Mouse (Mus musculus): ENCODE measurements at regions not wholly inside any gene's neighbourhood (a gene's known extent, or its start where the extent isn't known, plus 50 kb on each side); places are given as distances from the start of the nearest gene placed in this dataset.

- Histone ChIP-seq H3K9me3 (ENCODE audit: control insufficient read depth, low read length) (no peaks in the 10 kb centered on the region), H3K4me1 (ENCODE audit: control insufficient read depth, insufficient read depth, low read length) (0 out of 2 replicates have a peak, but pooled peaks cover 4% of the 10 kb centered on the region), H3K9ac (ENCODE audit: low read depth, low read length) (no peak overlapping the region), H3K36me3 (ENCODE audit: control insufficient read depth, insufficient read depth, low read length) (no peaks in the 10 kb centered on the region), H3K27me3 (ENCODE audit: control insufficient read depth, insufficient read depth, low read length) (no peaks in the 10 kb centered on the region), H3K4me3 (ENCODE audit: low read length) (no peak overlapping the region), H3K27ac (ENCODE audit: low read depth, low read length) (no peak overlapping the region), H3K4me2 (replicated peaks; ENCODE audit: low read depth, low read length) (no peak overlapping the region)
- no peak for ATAC-seq (ENCODE audit: low FRiP score, low TSS enrichment)
- WGBS, result 71% methylated on average over 3 of the region's 3 CpGs
Observed at GRCm38 (mm10) chr2:9468651-9469050, 412.4 kb upstream of the 4930412O13Rik start.

- Histone ChIP-seq H3K36me3 (ENCODE audit: control insufficient read depth, insufficient read depth, low read length) (no peaks in the 10 kb centered on the region), H3K9me3 (ENCODE audit: control insufficient read depth, low read length) (no peaks in the 10 kb centered on the region), H3K9ac (ENCODE audit: low read depth, low read length) (no peak overlapping the region), H3K27ac (ENCODE audit: low read depth, low read length) (no peak overlapping the region), H3K4me1 (ENCODE audit: control insufficient read depth, insufficient read depth, low read length) (no peaks in the 10 kb centered on the region), H3K4me2 (replicated peaks; ENCODE audit: low read depth, low read length) (no peak overlapping the region), H3K27me3 (ENCODE audit: control insufficient read depth, insufficient read depth, low read length) (no peaks in the 10 kb centered on the region), H3K4me3 (ENCODE audit: low read length) (no peak overlapping the region)
- ATAC-seq (ENCODE audit: low FRiP score, low TSS enrichment), result no peak
- WGBS, result 72% methylated on average over 7 of the region's 7 CpGs
Observed at GRCm38 (mm10) chr2:9481678-9482345, 399.2 kb upstream of the 4930412O13Rik start.

- Histone ChIP-seq H3K27me3 (ENCODE audit: control insufficient read depth, insufficient read depth, low read length) (no peaks in the 10 kb centered on the region), H3K4me1 (ENCODE audit: control insufficient read depth, insufficient read depth, low read length) (no peaks in the 10 kb centered on the region), H3K9me3 (ENCODE audit: control insufficient read depth, low read length) (no peaks in the 10 kb centered on the region), H3K4me3 (ENCODE audit: low read length) (no peak overlapping the region), H3K9ac (ENCODE audit: low read depth, low read length) (no peak overlapping the region), H3K27ac (ENCODE audit: low read depth, low read length) (no peak overlapping the region), H3K36me3 (ENCODE audit: control insufficient read depth, insufficient read depth, low read length) (no peaks in the 10 kb centered on the region), H3K4me2 (replicated peaks; ENCODE audit: low read depth, low read length) (no peak overlapping the region)
- whole genome bisulfite sequencing, result 80% methylated on average over 7 of the region's 7 CpGs
- ATAC-seq (ENCODE audit: low FRiP score, low TSS enrichment), result no peak
Observed at GRCm38 (mm10) chr2:9487381-9487914, 393.6 kb upstream of the 4930412O13Rik start.

GRCm38 (mm10) chr2:9493606-9494145 is 387.4 kb upstream of the 4930412O13Rik start:
- Histone ChIP-seq H3K9me3 (ENCODE audit: control insufficient read depth, low read length) (no peaks in the 10 kb centered on the region), H3K9ac (ENCODE audit: low read depth, low read length) (no peak overlapping the region), H3K27me3 (ENCODE audit: control insufficient read depth, insufficient read depth, low read length) (no peaks in the 10 kb centered on the region), H3K4me3 (ENCODE audit: low read length) (no peak overlapping the region), H3K4me2 (replicated peaks; ENCODE audit: low read depth, low read length) (no peak overlapping the region), H3K36me3 (ENCODE audit: control insufficient read depth, insufficient read depth, low read length) (no peaks in the 10 kb centered on the region), H3K27ac (ENCODE audit: low read depth, low read length) (no peak overlapping the region), H3K4me1 (ENCODE audit: control insufficient read depth, insufficient read depth, low read length) (no peaks in the 10 kb centered on the region)
- WGBS, result 40% methylated on average over 6 of the region's 6 CpGs
- no peak for ATAC-seq (ENCODE audit: low FRiP score, low TSS enrichment)

- no peak for ATAC-seq (ENCODE audit: low FRiP score, low TSS enrichment)
- Histone ChIP-seq H3K4me1 (ENCODE audit: control insufficient read depth, insufficient read depth, low read length) (no peaks in the 10 kb centered on the region), H3K36me3 (ENCODE audit: control insufficient read depth, insufficient read depth, low read length) (no peaks in the 10 kb centered on the region), H3K9me3 (ENCODE audit: control insufficient read depth, low read length) (no peaks in the 10 kb centered on the region), H3K27ac (ENCODE audit: low read depth, low read length) (no peak overlapping the region), H3K4me2 (replicated peaks; ENCODE audit: low read depth, low read length) (no peak overlapping the region), H3K4me3 (ENCODE audit: low read length) (no peak overlapping the region), H3K9ac (ENCODE audit: low read depth, low read length) (no peak overlapping the region), H3K27me3 (ENCODE audit: control insufficient read depth, insufficient read depth, low read length) (no peaks in the 10 kb centered on the region)
- WGBS, result 86% methylated on average over 1 of the region's 1 CpGs
Observed at GRCm38 (mm10) chr2:9520045-9520444, 361.0 kb upstream of the 4930412O13Rik start.

GRCm38 (mm10) chr2:9525910-9526309 is 355.1 kb upstream of the 4930412O13Rik start:
- Histone ChIP-seq H3K4me1 (ENCODE audit: control insufficient read depth, insufficient read depth, low read length) (no peaks in the 10 kb centered on the region), H3K4me3 (ENCODE audit: low read length) (no peak overlapping the region), H3K27ac (ENCODE audit: low read depth, low read length) (no peak overlapping the region), H3K27me3 (ENCODE audit: control insufficient read depth, insufficient read depth, low read length) (no peaks in the 10 kb centered on the region), H3K4me2 (replicated peaks; ENCODE audit: low read depth, low read length) (no peak overlapping the region), H3K9me3 (ENCODE audit: control insufficient read depth, low read length) (no peaks in the 10 kb centered on the region), H3K36me3 (ENCODE audit: control insufficient read depth, insufficient read depth, low read length) (no peaks in the 10 kb centered on the region), H3K9ac (ENCODE audit: low read depth, low read length) (no peak overlapping the region)
- no peak for ATAC-seq (ENCODE audit: low FRiP score, low TSS enrichment)
- 90% methylated on average over 3 of the region's 3 CpGs for WGBS

GRCm38 (mm10) chr2:9535141-9535658 is 345.9 kb upstream of the 4930412O13Rik start:
- Histone ChIP-seq H3K27ac (ENCODE audit: low read depth, low read length) (no peak overlapping the region), H3K9ac (ENCODE audit: low read depth, low read length) (no peak overlapping the region), H3K4me3 (ENCODE audit: low read length) (no peak overlapping the region), H3K9me3 (ENCODE audit: control insufficient read depth, low read length) (no peaks in the 10 kb centered on the region), H3K27me3 (ENCODE audit: control insufficient read depth, insufficient read depth, low read length) (no peaks in the 10 kb centered on the region), H3K4me1 (ENCODE audit: control insufficient read depth, insufficient read depth, low read length) (no peaks in the 10 kb centered on the region), H3K36me3 (ENCODE audit: control insufficient read depth, insufficient read depth, low read length) (no peaks in the 10 kb centered on the region), H3K4me2 (replicated peaks; ENCODE audit: low read depth, low read length) (no peak overlapping the region)
- 70% methylated on average over 2 of the region's 2 CpGs for WGBS
- no peak for ATAC-seq (ENCODE audit: low FRiP score, low TSS enrichment)

GRCm38 (mm10) chr2:9547771-9548590 is 333.1 kb upstream of the 4930412O13Rik start:
- H3K4me2 ChIP-seq (replicated peaks; ENCODE audit: low read depth, low read length), result no peak overlapping the region
- no peak for ATAC-seq (ENCODE audit: low FRiP score, low TSS enrichment)
- H3K4me3 ChIP-seq (ENCODE audit: low read length), result no peak overlapping the region
- no peaks in the 10 kb centered on the region for H3K27me3 ChIP-seq (ENCODE audit: control insufficient read depth, insufficient read depth, low read length)
- H3K36me3 ChIP-seq (ENCODE audit: control insufficient read depth, insufficient read depth, low read length), result no peaks in the 10 kb centered on the region
- WGBS, result 70% methylated on average over 10 of the region's 10 CpGs
- no peaks in the 10 kb centered on the region for H3K4me1 ChIP-seq (ENCODE audit: control insufficient read depth, insufficient read depth, low read length)
- H3K27ac ChIP-seq (ENCODE audit: low read depth, low read length), result no peak overlapping the region
- H3K9me3 ChIP-seq (ENCODE audit: control insufficient read depth, low read length), result no peaks in the 10 kb centered on the region
- no peak overlapping the region for H3K9ac ChIP-seq (ENCODE audit: low read depth, low read length)

GRCm38 (mm10) chr2:9553313-9553712 is 327.7 kb upstream of the 4930412O13Rik start:
- no peak overlapping the region for H3K27ac ChIP-seq (ENCODE audit: low read depth, low read length)
- no peak overlapping the region for H3K9ac ChIP-seq (ENCODE audit: low read depth, low read length)
- no peaks in the 10 kb centered on the region for H3K4me1 ChIP-seq (ENCODE audit: control insufficient read depth, insufficient read depth, low read length)
- no peak for ATAC-seq (ENCODE audit: low FRiP score, low TSS enrichment)
- H3K27me3 ChIP-seq (ENCODE audit: control insufficient read depth, insufficient read depth, low read length), result no peaks in the 10 kb centered on the region
- no peaks in the 10 kb centered on the region for H3K9me3 ChIP-seq (ENCODE audit: control insufficient read depth, low read length)
- H3K36me3 ChIP-seq (ENCODE audit: control insufficient read depth, insufficient read depth, low read length), result no peaks in the 10 kb centered on the region
- no peak overlapping the region for H3K4me2 ChIP-seq (replicated peaks; ENCODE audit: low read depth, low read length)
- no peak overlapping the region for H3K4me3 ChIP-seq (ENCODE audit: low read length)
